Mouse (Mus musculus): ENCODE results near the gene Prr7. TPM values are rescaled to one million over a fixed set of nuclear protein-coding genes. Genes with fewer than 3 reads are reported as not detected.

Gene Prr7
- 16.2 and 61.9 TPM in 2 replicates for polyA plus RNA-seq (2012; ENCODE audit: low replicate concordance)

DNA sequence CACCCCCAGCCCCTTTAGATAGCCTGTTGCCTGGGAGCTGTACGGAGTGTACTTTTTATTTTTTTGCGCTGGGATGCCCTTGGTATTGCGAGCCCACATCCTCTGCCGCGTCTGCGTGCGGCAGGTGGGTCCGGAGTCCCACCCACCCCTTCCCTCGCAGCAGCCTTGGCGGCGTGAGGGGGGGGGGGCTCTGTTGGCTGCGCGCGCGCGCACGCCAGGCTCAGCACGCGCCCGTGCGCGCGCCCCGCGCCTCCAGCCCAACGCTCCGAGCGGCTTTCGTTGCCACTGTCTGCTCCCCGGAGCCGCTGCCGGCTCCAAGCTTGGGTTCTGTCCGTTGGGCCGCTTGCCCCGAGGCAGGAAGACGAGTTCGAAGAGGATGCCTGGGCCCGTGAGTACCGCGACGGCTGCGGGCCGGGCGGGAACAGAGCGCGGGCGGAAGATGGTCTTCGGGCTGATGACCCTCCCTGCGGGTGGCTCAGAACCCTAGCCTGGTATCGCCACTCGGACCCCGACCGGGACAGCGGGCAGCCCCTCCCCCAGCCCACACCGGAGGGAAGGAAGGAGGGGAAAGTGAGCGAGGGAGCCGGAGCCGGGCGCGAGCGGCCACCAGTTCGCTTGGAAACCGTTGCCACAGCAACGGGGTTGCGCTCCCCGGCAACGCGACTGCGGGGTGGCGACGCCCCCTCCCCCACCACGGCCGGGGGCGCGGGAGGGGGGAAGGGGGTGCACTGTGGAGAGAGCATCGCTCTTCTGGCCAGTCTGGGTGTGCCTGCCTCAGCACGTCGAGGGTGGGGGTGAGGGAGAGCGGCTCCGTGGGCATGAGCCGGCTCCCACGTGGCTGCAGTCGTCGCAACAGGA lies at the start of gene Prr7:
Prr7 (plus strand) TSS at position 241 of the 858 bp plus-strand sequence.

GRCm38 (mm10) chr13:55414743-55415380 lies 49.2 kb upstream of the Prr7 start, which contains the start of gene Pfn3:
Gene Pfn3, minus strand, starts transcription at chr13:55415232.

DNA sequence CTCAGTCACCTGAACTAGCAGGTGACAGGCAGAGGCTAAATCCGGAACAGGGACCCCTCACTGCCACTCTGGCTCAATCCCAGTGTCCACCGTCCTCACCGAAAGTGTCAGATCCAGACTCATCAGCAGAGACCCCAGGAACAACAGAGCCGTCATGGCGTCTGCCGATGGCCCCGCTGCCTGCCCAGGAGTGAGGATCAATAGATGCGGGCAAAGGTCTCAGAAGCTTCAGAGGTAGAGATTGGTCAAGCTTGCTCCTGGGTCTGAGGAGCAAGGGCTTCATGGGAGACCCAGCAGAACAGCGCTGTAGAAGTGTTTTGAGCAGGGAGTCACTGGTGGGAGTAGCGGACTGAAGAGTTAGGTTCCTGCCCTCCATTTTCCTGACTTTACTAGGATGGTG lies 37.5 kb upstream of the Prr7 start, which contains the start of gene F12:
F12 (minus strand) TSS at position 181 of the 400 bp plus-strand sequence.

GRCm38 (mm10) chr13:55444937-55445315 lies 19.1 kb upstream of the Prr7 start, which contains the start of gene Grk6:
Gene Grk6, plus strand, starts transcription at chr13:55445072.

DNA sequence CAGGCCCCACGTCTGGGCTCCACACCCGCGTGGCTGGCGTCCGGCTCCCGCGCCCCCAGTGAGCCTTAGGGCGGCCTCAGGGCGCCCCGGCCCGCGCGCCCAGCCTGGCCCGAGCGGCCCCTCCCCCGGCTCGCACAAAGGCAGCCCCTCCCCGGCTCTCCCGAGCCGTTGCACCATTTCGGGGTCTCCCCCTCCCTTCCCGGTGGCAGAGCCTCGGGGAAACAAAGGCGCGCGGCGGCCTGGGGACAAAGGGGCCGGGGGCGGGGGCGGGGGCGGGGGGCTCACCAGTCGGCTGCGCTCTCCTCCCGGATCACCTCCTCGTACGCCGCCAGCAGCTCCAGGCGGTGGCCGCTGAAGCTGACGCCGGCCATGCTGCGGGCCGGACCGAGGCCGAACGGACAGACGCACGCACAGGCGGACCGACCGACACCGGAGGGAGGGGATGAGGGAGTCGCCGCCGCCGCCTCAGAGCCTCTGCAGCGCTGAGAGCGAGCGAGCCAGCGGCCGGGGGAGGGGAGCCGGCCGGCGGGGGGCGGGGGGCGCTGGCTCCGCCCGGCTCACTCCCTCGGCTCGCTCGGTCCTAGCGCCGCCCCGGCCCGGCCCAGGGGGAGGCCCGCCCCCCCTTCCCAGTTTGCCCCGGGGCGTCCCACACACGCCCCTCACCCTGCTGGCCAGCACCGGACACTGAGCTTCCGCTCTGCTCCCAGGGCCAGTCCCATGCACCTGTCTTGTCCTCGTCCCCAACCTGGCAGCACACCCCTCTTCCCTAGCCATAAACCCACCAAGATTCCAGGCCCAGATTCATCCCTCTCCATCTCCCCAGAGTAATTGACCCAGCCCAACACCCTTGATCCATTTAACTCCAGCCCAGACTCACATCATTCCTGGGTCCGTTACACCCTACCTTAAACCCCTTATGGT lies 23.8 kb downstream of the Prr7 start, which contains the start of gene Dbn1:
Dbn1 (minus strand) TSS at position 534 of the 921 bp plus-strand sequence.

DNA sequence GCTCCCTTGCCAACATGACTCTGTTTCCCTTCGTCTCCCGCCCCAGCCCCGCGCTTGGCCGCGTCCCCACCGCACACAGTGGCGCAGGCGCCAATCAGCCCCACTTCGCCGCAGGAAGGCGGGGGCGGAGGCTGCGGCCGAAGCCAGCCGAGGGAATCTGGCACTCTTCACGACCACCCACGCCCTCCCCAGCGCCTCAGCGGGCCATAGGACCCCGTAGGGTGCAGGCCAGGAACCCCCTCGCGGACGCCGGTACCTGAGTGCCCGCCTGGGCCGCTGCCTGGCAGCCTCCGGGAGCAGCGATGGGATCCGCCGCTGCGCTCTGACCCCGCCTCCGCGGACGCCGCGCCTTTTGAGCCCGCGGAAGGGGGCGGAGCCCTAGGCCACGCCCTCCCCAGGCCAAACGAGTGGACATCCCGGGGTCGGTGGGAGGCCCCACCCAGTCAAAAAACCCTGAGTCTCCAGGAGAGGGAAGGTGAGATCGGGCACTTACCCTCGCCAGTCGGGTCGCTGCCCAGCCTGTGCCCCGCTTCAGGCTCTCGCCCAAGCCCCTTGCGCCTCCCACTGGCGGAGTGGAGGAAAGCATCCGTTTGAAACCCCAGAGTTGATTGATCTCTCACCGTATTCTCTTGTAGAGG lies 49.2 kb downstream of the Prr7 start, which contains the start of gene Pdlim7:
Pdlim7 (minus strand) TSS at position 566 of the 638 bp plus-strand sequence.

Other genes starting within 250 kb of the Prr7 start
- gene Prelid1, start 143.8 kb upstream of the Prr7 start, polyA plus RNA-seq (2012; ENCODE audit: low replicate concordance) = 229 and 294 TPM in 2 replicates
- gene Rab24, start 142.3 kb upstream of the Prr7 start, polyA plus RNA-seq (2012; ENCODE audit: low replicate concordance) = 89.1 and 111 TPM in 2 replicates
- gene Mxd3, start 134.4 kb upstream of the Prr7 start, polyA plus RNA-seq (2012; ENCODE audit: low replicate concordance) = 5.3 and 15.9 TPM in 2 replicates
- 49.6 and 89.4 TPM in 2 replicates for gene Lman2, start 101.5 kb upstream of the Prr7 start, polyA plus RNA-seq (2012; ENCODE audit: low replicate concordance)
- gene Rgs14, start 94.5 kb upstream of the Prr7 start, polyA plus RNA-seq (2012; ENCODE audit: low replicate concordance) = 59.4 and 65.0 TPM in 2 replicates
- gene Slc34a1, start 66.1 kb upstream of the Prr7 start, polyA plus RNA-seq (2012; ENCODE audit: low replicate concordance) = 0.49 and 0.69 TPM in 2 replicates
- not detected in 2 replicates for gene Pfn3, start 49.0 kb upstream of the Prr7 start, polyA plus RNA-seq (2012; ENCODE audit: low replicate concordance)
- gene F12, start 37.5 kb upstream of the Prr7 start, polyA plus RNA-seq (2012; ENCODE audit: low replicate concordance) = 0.29 TPM in 2 replicates
- gene Grk6, start 19.2 kb upstream of the Prr7 start, polyA plus RNA-seq (2012; ENCODE audit: low replicate concordance) = 242 and 271 TPM in 2 replicates
- 7.9 and 12.5 TPM in 2 replicates for gene Dbn1, start 23.8 kb downstream of the Prr7 start, polyA plus RNA-seq (2012; ENCODE audit: low replicate concordance)
- 67.1 and 113 TPM in 2 replicates for gene Pdlim7, start 49.4 kb downstream of the Prr7 start, polyA plus RNA-seq (2012; ENCODE audit: low replicate concordance)
- 740 and 1,822 TPM in 2 replicates for gene Dok3, start 65.0 kb downstream of the Prr7 start, polyA plus RNA-seq (2012; ENCODE audit: low replicate concordance)
- gene Ddx41, start 72.4 kb downstream of the Prr7 start, polyA plus RNA-seq (2012; ENCODE audit: low replicate concordance) = 103 and 109 TPM in 2 replicates
- gene Fam193b, start 106.9 kb downstream of the Prr7 start, polyA plus RNA-seq (2012; ENCODE audit: low replicate concordance) = 114 and 272 TPM in 2 replicates
- gene Tmed9, start 109.5 kb downstream of the Prr7 start, polyA plus RNA-seq (2012; ENCODE audit: low replicate concordance) = 85.5 and 140 TPM in 2 replicates
- 29.7 and 36.1 TPM in 2 replicates for gene B4galt7, start 135.6 kb downstream of the Prr7 start, polyA plus RNA-seq (2012; ENCODE audit: low replicate concordance)
- 19.9 and 30.4 TPM in 2 replicates for gene Caml, start 158.7 kb downstream of the Prr7 start, polyA plus RNA-seq (2012; ENCODE audit: low replicate concordance)
- 16.8 and 28.2 TPM in 2 replicates for gene Ddx46, start 170.8 kb downstream of the Prr7 start, polyA plus RNA-seq (2012; ENCODE audit: low replicate concordance)
- gene B230219D22Rik, start 228.9 kb downstream of the Prr7 start, polyA plus RNA-seq (2012; ENCODE audit: low replicate concordance) = 20.4 and 22.0 TPM in 2 replicates

All from hematopoietic multipotent progenitor cell, adult 10-12 weeks (in vitro differentiated cells).